Mouse (Mus musculus) hindbrain, embryonic 14.5 days (tissue): ENCODE measurements at regions not wholly inside any gene's neighbourhood (a gene's known extent, or its start where the extent isn't known, plus 50 kb on each side); places are given as distances from the start of the nearest gene placed in this dataset.
A peak's percentile ranks its signal among the peaks of the same experiment; 100 is the strongest.

Experiments
- ATAC-seq: fragments of 200-750 bp; cut with Nextera tagmentation; 2 replicates; pipeline ENCODE4 v1.8.0; 2017; ENCODE audit warnings: moderate number of reproducible peaks, mild to moderate bottlenecking, moderate TSS enrichment, moderate library complexity; ENCODE audit not compliant: low FRiP score
- DNase-seq: peaks from one replicate; pipeline ENCODE4 v3.0.0-alpha.2; 2015; ENCODE audit warnings: low spot score
- H3K27ac ChIP-seq: fragments of 300-500 bp; sonication (generic); 2 replicates; pipeline ENCODE4 v1.5.1; 2014; ENCODE audit warnings: mild to moderate bottlenecking, moderate library complexity
- H3K27me3 ChIP-seq: fragments of 300-500 bp; sonication (generic); 2 replicates; pipeline ENCODE4 v1.6.1; 2014; ENCODE audit warnings: mild to moderate bottlenecking, low read length, mixed read lengths; ENCODE audit not compliant: control insufficient read depth, insufficient read depth
- H3K36me3 ChIP-seq: fragments of 300-500 bp; sonication (generic); replicated peaks from 2 replicates; pipeline ENCODE4 v1.6.1; 2014; ENCODE audit not compliant: control insufficient read depth, insufficient read depth
- H3K4me1 ChIP-seq: fragments of 300-500 bp; sonication (generic); replicated peaks from 2 replicates; pipeline ENCODE4 v1.6.1; 2014; ENCODE audit warnings: antibody characterized with exemption, low read length, mixed read lengths; ENCODE audit not compliant: control insufficient read depth, insufficient read depth
- H3K4me2 ChIP-seq: fragments of 300-500 bp; sonication (generic); replicated peaks from 2 replicates; pipeline ENCODE4 v1.6.1; 2014; ENCODE audit warnings: mild to moderate bottlenecking, moderate library complexity
- H3K4me3 ChIP-seq: fragments of 300-500 bp; sonication (generic); replicated peaks from 2 replicates; pipeline ENCODE4 v1.5.1; 2014; ENCODE audit warnings: mild to moderate bottlenecking, low read length
- H3K9ac ChIP-seq: fragments of 300-500 bp; sonication (generic); 2 replicates; pipeline ENCODE4 v1.6.1; 2014
- H3K9me3 ChIP-seq: fragments of 300-500 bp; sonication (generic); 2 replicates; pipeline ENCODE4 v1.6.1; 2016; ENCODE audit warnings: low read length; ENCODE audit not compliant: control insufficient read depth
- WGBS: fragments of 180-500 bp; shearing (Covaris S2); extraction: QIAGEN DNeasy Blood & Tissue Kit; methylation state at CpG from one replicate; pipeline ENCODE4 v1.1.7; 2014; 5-methylcytosine and 5-hydroxymethylcytosine counted together

- Histone ChIP-seq H3K36me3 (no peaks in the 10 kb centered on the region), H3K4me1 (peaks cover 34% of the 10 kb centered on the region), H3K9me3 (no peaks in the 10 kb centered on the region), H3K9ac (peak overlapping the region; percentile 22; the same call in 1 of the 2 replicates), H3K4me2 (peak overlapping the region; percentile 48), H3K4me3 (peak overlapping the region; percentile 11; the same call in 1 of the 2 replicates), H3K27me3 (0 out of 2 replicates have a peak, but pooled peaks cover 7% of the 10 kb centered on the region), H3K27ac (peak overlapping the region; percentile 77)
- WGBS, result 7% methylated on average over 7 of the region's 8 CpGs
- DNase-seq, result no peak
- ATAC-seq, result no peak
Measured at GRCm38 (mm10) chr19:14891689-14892389, 294.0 kb upstream of the Tle4 start.

DNA sequence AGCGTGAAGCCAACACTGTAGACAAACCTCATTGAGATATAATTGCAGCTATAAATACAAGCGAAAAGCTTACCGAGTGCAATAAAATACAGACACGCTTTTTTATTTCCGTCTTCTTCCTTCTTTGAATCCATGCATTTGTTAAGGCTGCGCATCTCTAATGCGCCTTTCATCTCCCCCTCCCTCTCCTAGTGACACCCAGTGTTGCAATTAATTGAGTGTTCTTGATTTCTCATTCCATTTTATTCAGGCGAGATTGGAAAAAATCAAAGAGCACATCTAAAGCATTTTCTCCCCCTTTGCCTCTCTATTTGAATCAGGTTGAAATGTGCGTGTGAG is 293.2 kb upstream of the Tle4 start:
- peak overlapping the region; percentile 22; the same call in 1 of the 2 replicates for H3K9ac ChIP-seq
- ATAC-seq, result no peak; the same call in 1 of the 2 replicates
- peaks cover 34% of the 10 kb centered on the region for H3K4me1 ChIP-seq

DNA sequence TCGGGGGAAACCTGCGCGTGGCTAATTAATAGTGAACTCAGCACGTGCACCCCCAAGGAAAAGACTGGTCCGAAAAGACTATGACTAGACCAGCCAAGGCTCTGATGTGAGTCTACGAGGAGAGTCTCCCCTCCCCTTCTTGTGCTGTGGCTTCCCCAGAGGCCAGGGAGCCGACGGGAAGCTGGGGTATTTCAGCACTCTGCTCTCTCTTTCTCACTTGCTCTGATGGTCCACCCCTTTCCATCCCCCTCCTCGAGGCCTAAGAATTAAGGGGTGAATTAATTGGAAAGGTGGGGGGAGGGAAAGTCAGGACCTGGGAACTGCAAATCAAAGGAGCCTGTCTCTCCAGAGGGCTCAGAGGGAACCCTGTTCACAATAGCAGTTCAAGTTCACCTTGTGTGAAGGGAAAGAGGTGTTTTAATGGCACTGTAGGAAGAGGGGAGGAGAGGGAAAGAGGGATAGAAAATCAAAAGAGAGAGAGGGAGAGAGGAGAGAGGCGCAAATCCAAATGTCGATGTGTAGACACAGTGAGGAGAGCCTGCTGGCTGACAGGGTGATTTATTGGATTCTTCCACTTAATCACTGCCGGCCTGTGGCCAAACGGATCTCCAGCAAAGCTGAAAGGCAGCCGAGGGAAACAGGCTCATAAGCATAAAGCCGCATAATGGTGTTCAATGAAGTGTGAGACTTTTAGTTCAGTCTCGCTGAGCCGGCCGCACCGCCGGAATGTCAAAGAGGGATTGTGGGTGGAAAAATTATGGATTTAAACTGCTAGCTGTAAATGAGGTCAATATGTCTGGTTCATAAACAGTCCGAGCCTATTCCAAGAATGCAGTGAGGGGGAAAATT is 292.6 kb upstream of the Tle4 start:
- peak overlapping the region; percentile 48 for H3K4me2 ChIP-seq
- DNase-seq, result peak; percentile 84
- peaks cover 34% of the 10 kb centered on the region for H3K4me1 ChIP-seq
- no peaks in the 10 kb centered on the region for H3K36me3 ChIP-seq
- H3K27me3 ChIP-seq, result 0 out of 2 replicates have a peak, but pooled peaks cover 7% of the 10 kb centered on the region
- WGBS, result 2% methylated on average over 21 of the region's 21 CpGs
- H3K27ac ChIP-seq, result peak overlapping the region; percentile 77
- peak overlapping the region; percentile 22; the same call in 1 of the 2 replicates for H3K9ac ChIP-seq
- peak overlapping the region; percentile 11 for H3K4me3 ChIP-seq
- peak; percentile 92 for ATAC-seq
- no peaks in the 10 kb centered on the region for H3K9me3 ChIP-seq

More for the DNA sequence above, 293.2 kb upstream of the Tle4 start:
- 0 out of 2 replicates have a peak, but pooled peaks cover 7% of the 10 kb centered on the region for H3K27me3 ChIP-seq
- DNase-seq, result no peak
- H3K36me3 ChIP-seq, result no peaks in the 10 kb centered on the region
- H3K9me3 ChIP-seq, result no peaks in the 10 kb centered on the region
- peak overlapping the region; percentile 11 for H3K4me3 ChIP-seq
- H3K27ac ChIP-seq, result peak overlapping the region; percentile 77
- peak overlapping the region; percentile 48 for H3K4me2 ChIP-seq
- 1% methylated on average over 9 of the region's 9 CpGs for WGBS

GRCm38 (mm10) chr19:14889794-14890193 is 291.9 kb upstream of the Tle4 start:
- ATAC-seq (peak; percentile 9; the same call in 1 of the 2 replicates), DNase-seq (no peak)
- Histone ChIP-seq H3K4me1 (peaks cover 34% of the 10 kb centered on the region), H3K27me3 (0 out of 2 replicates have a peak, but pooled peaks cover 3% of the 10 kb centered on the region), H3K4me2 (peak overlapping the region; percentile 48), H3K27ac (peak overlapping the region; percentile 77), H3K36me3 (no peaks in the 10 kb centered on the region), H3K4me3 (no peak overlapping the region), H3K9ac (no peak overlapping the region), H3K9me3 (no peaks in the 10 kb centered on the region)
- WGBS, result 19% methylated on average over 3 of the region's 3 CpGs

DNA sequence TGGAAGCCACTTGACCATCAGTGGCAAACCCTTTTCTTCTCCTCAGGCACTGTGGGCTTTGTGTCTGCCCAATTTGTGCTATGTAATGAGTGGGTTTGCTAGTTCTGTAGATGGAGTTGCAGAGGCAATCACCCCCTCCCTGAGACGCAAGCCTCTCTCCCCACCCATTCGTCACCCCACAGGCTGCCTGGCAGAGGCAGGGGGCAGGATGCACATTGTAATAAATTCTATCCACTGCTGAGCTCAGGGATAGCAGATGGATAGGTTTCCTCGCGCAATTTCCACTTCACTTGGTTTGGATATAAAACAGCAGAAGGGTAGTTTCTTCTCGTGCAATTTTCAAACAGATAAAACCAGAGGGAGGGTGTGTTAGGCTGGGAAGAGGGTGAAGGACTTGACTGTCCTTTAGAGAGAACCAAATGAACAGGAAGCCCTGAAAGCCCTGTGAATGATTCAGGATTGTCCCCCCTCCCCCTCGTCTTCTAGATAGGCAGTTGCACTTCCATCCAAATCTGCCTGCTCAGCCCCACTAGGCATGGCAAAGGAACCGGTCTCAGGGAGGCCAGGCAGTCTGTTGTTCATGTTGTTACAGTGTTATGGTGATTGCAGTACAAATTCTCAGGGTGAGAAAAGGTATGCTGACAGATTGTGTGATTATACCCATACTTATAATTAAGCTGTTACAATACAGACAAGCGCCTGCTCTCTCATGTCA is 286.0 kb upstream of the Tle4 start:
- H3K27me3 ChIP-seq, result no peaks in the 10 kb centered on the region
- no peaks in the 10 kb centered on the region for H3K9me3 ChIP-seq
- no peak overlapping the region for H3K9ac ChIP-seq
- peak overlapping the region; percentile 43; the same call in 1 of the 2 replicates for H3K27ac ChIP-seq
- DNase-seq (no peak), ATAC-seq (peak; percentile 55; the same call in 1 of the 2 replicates)
- 24% methylated on average over 8 of the region's 8 CpGs for WGBS
- no peak overlapping the region; the same call in 1 of the 2 replicates for H3K4me2 ChIP-seq
- H3K36me3 ChIP-seq, result no peaks in the 10 kb centered on the region
- no peak overlapping the region for H3K4me3 ChIP-seq
- peaks cover 11% of the 10 kb centered on the region for H3K4me1 ChIP-seq

GRCm38 (mm10) chr19:14880818-14881217 is 283.0 kb upstream of the Tle4 start:
- ATAC-seq, result no peak

DNA sequence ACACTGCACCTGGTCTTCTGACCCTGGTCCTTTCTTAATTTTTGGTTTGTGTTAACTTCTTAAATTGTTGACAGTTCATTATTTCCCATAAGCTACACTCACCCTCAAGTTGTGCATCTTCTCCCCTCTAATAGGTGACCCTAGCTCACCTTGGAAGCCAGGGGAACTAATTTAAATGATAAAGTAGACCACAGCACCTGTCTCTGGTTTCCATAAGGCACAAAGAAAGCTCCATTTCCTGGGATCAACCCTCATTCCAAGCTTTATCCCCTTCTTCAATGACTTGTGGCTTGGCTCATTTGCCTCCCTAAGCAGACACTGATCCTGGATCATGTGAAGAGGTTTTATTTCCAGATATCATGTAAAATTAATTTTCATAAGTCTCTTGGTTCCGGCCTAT is 276.1 kb upstream of the Tle4 start:
- Histone ChIP-seq H3K27ac (no peak overlapping the region), H3K36me3 (no peaks in the 10 kb centered on the region), H3K27me3 (no peaks in the 10 kb centered on the region), H3K9ac (no peak overlapping the region), H3K4me1 (peaks cover 15% of the 10 kb centered on the region; the same call in 1 of the 2 replicates), H3K4me3 (no peak overlapping the region), H3K4me2 (no peak overlapping the region), H3K9me3 (no peaks in the 10 kb centered on the region)
- DNase-seq (no peak), ATAC-seq (no peak)
- 87% methylated on average over 1 of the region's 1 CpGs for WGBS

More at GRCm38 (mm10) chr19:14880818-14881217, 283.0 kb upstream of the Tle4 start:
- no peak for DNase-seq
- Histone ChIP-seq H3K36me3 (no peaks in the 10 kb centered on the region), H3K27me3 (no peaks in the 10 kb centered on the region), H3K9ac (no peak overlapping the region), H3K4me1 (peaks cover 9% of the 10 kb centered on the region), H3K4me2 (no peak overlapping the region), H3K9me3 (no peaks in the 10 kb centered on the region), H3K4me3 (no peak overlapping the region), H3K27ac (no peak overlapping the region)
- 90% methylated on average over 4 of the region's 4 CpGs for WGBS

DNA sequence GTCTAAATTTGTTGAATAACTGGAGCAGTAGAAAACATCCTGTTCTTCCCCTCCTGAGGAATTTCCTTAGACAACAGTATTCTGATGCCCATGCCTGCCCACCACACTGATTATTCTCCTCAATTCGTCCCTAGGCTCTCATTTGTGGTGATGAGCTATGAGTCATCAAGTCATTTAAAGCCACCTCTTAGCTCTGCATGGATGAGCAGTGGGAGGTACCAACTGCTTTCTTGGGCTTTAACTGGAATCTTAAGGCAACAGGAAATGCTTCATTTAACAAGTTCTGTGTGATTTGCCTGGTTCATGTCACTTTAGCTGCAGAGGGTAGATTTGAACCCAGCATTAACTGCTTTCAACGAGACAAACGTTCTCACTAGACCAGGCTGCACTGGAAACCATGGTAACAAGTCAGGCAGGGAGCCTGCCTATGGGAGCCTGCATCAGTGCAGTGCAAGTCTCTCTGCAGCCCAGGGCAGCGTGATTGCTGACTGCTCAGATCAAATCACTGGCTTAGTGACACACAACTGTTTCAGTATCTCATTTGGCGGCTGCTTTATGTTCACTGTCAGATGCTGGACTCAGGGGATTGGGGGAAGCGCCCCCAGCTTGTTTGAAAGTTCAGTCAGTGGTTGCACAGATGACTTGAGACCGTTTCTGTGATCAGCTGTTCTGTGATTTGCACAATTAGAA is 273.5 kb upstream of the Tle4 start:
- Histone ChIP-seq H3K9me3 (no peaks in the 10 kb centered on the region), H3K27me3 (no peaks in the 10 kb centered on the region), H3K27ac (0 out of 2 replicates have a peak overlapping the region, but pooled peaks have one; percentile 26), H3K9ac (no peak overlapping the region), H3K4me2 (no peak overlapping the region), H3K36me3 (no peaks in the 10 kb centered on the region), H3K4me1 (peaks cover 15% of the 10 kb centered on the region; the same call in 1 of the 2 replicates), H3K4me3 (no peak overlapping the region)
- WGBS, result 4% methylated on average over 7 of the region's 7 CpGs
- ATAC-seq (peak; percentile 89), DNase-seq (peak; percentile 57)
